Mouse (Mus musculus) embryonic facial prominence, embryonic 10.5 days (tissue): Measurements from ENCODE around the gene Pak2. TPM values are rescaled to one million over a fixed set of nuclear protein-coding genes. Genes with fewer than 3 reads are reported as not detected.

Source experiments
- DNase-seq: peaks from one replicate; pipeline ENCODE4 v3.0.0-alpha.2; 2017; ENCODE audit warnings: low spot score
- H3K27ac ChIP-seq: fragments of 300-500 bp; sonication (generic); replicated peaks from 2 replicates; pipeline ENCODE4 v1.5.1; 2016; ENCODE audit warnings: mild to moderate bottlenecking
- H3K27me3 ChIP-seq: fragments of 300-500 bp; sonication (generic); replicated peaks from 2 replicates; pipeline ENCODE4 v1.6.1; 2016; ENCODE audit warnings: low read depth, mild to moderate bottlenecking; ENCODE audit not compliant: poor library complexity, severe bottlenecking
- H3K36me3 ChIP-seq: fragments of 300-500 bp; sonication (generic); replicated peaks from 2 replicates; pipeline ENCODE4 v1.6.1; 2016; ENCODE audit warnings: mild to moderate bottlenecking, moderate library complexity
- H3K4me1 ChIP-seq: fragments of 300-500 bp; sonication (generic); 2 replicates; pipeline ENCODE4 v1.6.1; 2016
- H3K4me3 ChIP-seq: fragments of 300-500 bp; sonication (generic); 2 replicates; pipeline ENCODE4 v1.5.1; 2016; ENCODE audit warnings: mild to moderate bottlenecking, moderate library complexity
- H3K9me3 ChIP-seq: fragments of 300-500 bp; sonication (generic); 2 replicates; pipeline ENCODE4 v1.6.1; 2016; ENCODE audit warnings: mild to moderate bottlenecking
- WGBS: fragments of 180-500 bp; shearing (Covaris S2); methylation state at CpG from one replicate; pipeline ENCODE4 v1.1.7; 2016; 5-methylcytosine and 5-hydroxymethylcytosine counted together
- microRNA-seq: library from miRNA; unstranded; fragments of <30 nt; microRNA quantifications from one replicate; pipeline ENCODE4, GENCODE M21; 2017
- polyA plus RNA-seq: library from polyadenylated mRNA; unstranded; fragments of >200 nt; fragmentation: Nextera tagmentation; extraction: Ambion mirVana; gene quantifications from 2 replicates; pipeline ENCODE4 v1.2.1, GENCODE M21; 2016

Pak2 gene
- polyA plus RNA-seq, 1 experiment from 2014 or later = 39.4 TPM

DNA sequence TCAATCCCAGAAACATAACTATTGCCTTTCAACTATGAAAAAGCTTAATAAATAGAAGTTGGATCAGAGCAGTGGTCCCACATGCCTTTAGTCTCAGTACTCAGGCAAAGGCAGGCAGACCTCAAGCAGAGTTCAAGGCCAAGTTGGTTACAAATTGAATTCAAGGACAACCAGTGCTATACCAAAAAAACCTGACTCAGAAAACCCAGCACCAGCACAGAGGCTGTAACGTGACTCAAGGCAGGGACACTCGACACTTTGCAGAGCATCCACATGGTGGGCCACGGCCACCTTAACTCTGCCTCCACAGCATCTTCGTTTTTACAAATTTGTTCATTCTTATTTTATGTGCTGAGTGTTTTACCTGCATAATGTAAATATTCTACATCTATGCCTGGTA, 103.9 kb downstream of the Pak2 start:
- H3K27me3 ChIP-seq = no peaks in the 10 kb centered on the region
- no peaks in the 10 kb centered on the region for H3K4me1 ChIP-seq
- peaks cover 88% of the 10 kb centered on the region for H3K36me3 ChIP-seq
- 91% methylated on average over 4 of the region's 4 CpGs for WGBS
- no peak overlapping the region for H3K27ac ChIP-seq
- no peaks in the 10 kb centered on the region for H3K9me3 ChIP-seq
- no peak overlapping the region for H3K4me3 ChIP-seq
- DNase-seq = no peak

Small RNA genes within 50 kb of the gene (microRNA-seq; reads per million reads assigned to microRNA genes)
- gene Gm26269 = not detected

Other genes with a start within 250 kb of the Pak2 start
- gene Meltf, start 200.5 kb downstream of the Pak2 start, polyA plus RNA-seq = 0.06 and 0.13 TPM in 2 replicates
- gene Pigz, start 145.5 kb downstream of the Pak2 start, polyA plus RNA-seq = 1.3 and 1.8 TPM in 2 replicates
- 86.7 and 87.7 TPM in 2 replicates for gene 0610012G03Rik, start 130.8 kb downstream of the Pak2 start, polyA plus RNA-seq
- 139 and 145 TPM in 2 replicates for gene Ncbp2, start 130.8 kb downstream of the Pak2 start, polyA plus RNA-seq
- gene Senp5, start 76.1 kb downstream of the Pak2 start, polyA plus RNA-seq = 21.5 and 21.8 TPM in 2 replicates
- gene Pigx, start 20.4 kb upstream of the Pak2 start, polyA plus RNA-seq = 151 and 152 TPM in 2 replicates
- gene Cep19, start 20.5 kb upstream of the Pak2 start, polyA plus RNA-seq = 36.5 and 36.7 TPM in 2 replicates
- gene Nrros, start 86.3 kb upstream of the Pak2 start, polyA plus RNA-seq = 7.3 and 8.1 TPM in 2 replicates
- not detected in 2 replicates for gene Bex6, start 100.5 kb upstream of the Pak2 start, polyA plus RNA-seq
- 13.8 and 15.4 TPM in 2 replicates for gene Fbxo45, start 167.8 kb upstream of the Pak2 start, polyA plus RNA-seq
- gene Wdr53, start 167.9 kb upstream of the Pak2 start, polyA plus RNA-seq = 19.0 and 19.4 TPM in 2 replicates
- not detected in 2 replicates for gene Smco1, start 192.1 kb upstream of the Pak2 start, polyA plus RNA-seq
- 29.0 and 33.9 TPM in 2 replicates for gene Rnf168, start 198.1 kb upstream of the Pak2 start, polyA plus RNA-seq